Mouse (Mus musculus) lung, embryonic 15.5 days (tissue): ENCODE data around the gene Cpn1. TPM values are rescaled to one million over a fixed set of nuclear protein-coding genes. Genes with fewer than 3 reads are reported as not detected.

Experiments used
- ATAC-seq: fragments of 200-750 bp; cut with Nextera tagmentation; 2 replicates; pipeline ENCODE4 v1.8.0; 2017; ENCODE audit warnings: moderate number of reproducible peaks, borderline replicate concordance; ENCODE audit not compliant: low FRiP score, low TSS enrichment; ENCODE audit errors: extremely low read depth
- H3K27ac ChIP-seq: fragments of 300-500 bp; sonication (generic); 2 replicates; pipeline ENCODE4 v1.5.1; 2015; ENCODE audit warnings: moderate library complexity, mild to moderate bottlenecking, inconsistent platforms
- H3K27me3 ChIP-seq: fragments of 300-500 bp; sonication (generic); 2 replicates; pipeline ENCODE4 v1.6.1; 2015; ENCODE audit warnings: inconsistent platforms
- H3K36me3 ChIP-seq: fragments of 300-500 bp; sonication (generic); 2 replicates; pipeline ENCODE4 v1.6.1; 2015; ENCODE audit warnings: inconsistent platforms
- H3K4me1 ChIP-seq: fragments of 300-500 bp; sonication (generic); 2 replicates; pipeline ENCODE4 v1.6.1; 2015; ENCODE audit warnings: inconsistent platforms
- H3K4me2 ChIP-seq: fragments of 300-500 bp; sonication (generic); 2 replicates; pipeline ENCODE4 v1.6.1; 2015; ENCODE audit warnings: inconsistent platforms, mild to moderate bottlenecking, moderate library complexity
- H3K4me3 ChIP-seq: fragments of 300-500 bp; sonication (generic); 2 replicates; pipeline ENCODE4 v1.5.1; 2015; ENCODE audit warnings: mild to moderate bottlenecking, inconsistent platforms
- H3K9ac ChIP-seq: fragments of 300-500 bp; sonication (generic); 2 replicates; pipeline ENCODE4 v1.6.1; 2015; ENCODE audit warnings: inconsistent platforms
- H3K9me3 ChIP-seq: fragments of 300-500 bp; sonication (generic); 2 replicates; pipeline ENCODE4 v1.6.1; 2016; ENCODE audit warnings: inconsistent platforms
- WGBS: fragments of 180-500 bp; shearing (Covaris S2); methylation state at CpG from one replicate; pipeline ENCODE4 v1.1.7; 2015; 5-methylcytosine and 5-hydroxymethylcytosine counted together
- polyA plus RNA-seq: library from polyadenylated mRNA; unstranded; fragments of >200 nt; fragmentation: Nextera tagmentation; extraction: Ambion mirVana; gene quantifications from 2 replicates; pipeline ENCODE4 v1.2.1, GENCODE M21; 2015

The Cpn1 gene
- polyA plus RNA-seq, 1 experiment from 2014 or later = 5.8 TPM

DNA sequence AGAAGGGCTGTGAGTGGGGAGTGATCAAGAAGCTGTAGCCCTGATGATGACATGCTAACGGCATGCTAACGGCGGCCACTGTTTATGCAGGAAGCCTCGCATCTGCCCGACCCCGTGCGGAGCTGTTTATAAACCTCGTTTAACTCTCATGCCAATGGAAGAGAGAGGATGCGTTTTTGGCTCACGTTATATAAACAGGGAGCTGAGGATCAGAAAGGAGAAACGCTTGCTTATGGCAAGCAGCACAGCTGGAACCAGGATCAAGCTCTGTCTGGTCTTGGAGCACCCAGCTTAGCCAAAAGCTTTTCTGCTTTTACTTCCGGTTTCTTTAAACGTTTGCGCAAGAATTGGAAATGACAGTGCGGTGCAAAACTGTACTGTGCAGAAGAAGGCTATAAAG is 22.4 kb upstream of the Cpn1 start:
- 28% methylated on average over 15 of the region's 15 CpGs for WGBS
- Histone ChIP-seq H3K36me3 (no peaks in the 10 kb centered on the region), H3K9me3 (no peaks in the 10 kb centered on the region), H3K4me2 (peak overlapping the region; percentile 21), H3K4me3 (no peak overlapping the region), H3K27ac (peak overlapping the region; percentile 80), H3K27me3 (no peaks in the 10 kb centered on the region), H3K9ac (no peak overlapping the region), H3K4me1 (peaks cover 18% of the 10 kb centered on the region; the same call in 1 of the 2 replicates)
- peak; percentile 91 for ATAC-seq

DNA sequence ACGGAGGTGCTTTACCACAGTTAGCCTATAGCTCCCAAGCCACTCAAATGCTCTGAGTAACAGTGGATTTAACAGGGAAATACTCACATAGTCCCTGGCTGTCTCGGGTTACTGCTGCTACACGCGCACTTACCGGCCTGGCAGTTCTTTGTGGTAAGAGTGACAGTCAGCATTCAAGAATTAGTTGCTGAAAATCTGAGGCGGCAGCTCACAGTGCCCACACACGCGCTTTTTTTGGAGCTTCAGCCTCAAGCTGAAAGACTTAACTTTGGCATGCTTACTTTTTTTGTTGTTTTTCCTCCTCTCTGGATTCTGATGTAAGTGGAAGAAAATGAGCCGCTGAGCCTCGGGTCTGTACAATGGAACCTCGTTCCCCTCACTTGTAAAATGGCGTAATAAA is 20.8 kb upstream of the Cpn1 start:
- Histone ChIP-seq H3K36me3 (no peaks in the 10 kb centered on the region), H3K4me3 (no peak overlapping the region), H3K27ac (0 out of 2 replicates have a peak overlapping the region, but pooled peaks have one; percentile 0), H3K4me1 (peaks cover 18% of the 10 kb centered on the region; the same call in 1 of the 2 replicates), H3K27me3 (no peaks in the 10 kb centered on the region), H3K4me2 (no peak overlapping the region), H3K9me3 (no peaks in the 10 kb centered on the region), H3K9ac (no peak overlapping the region)
- no peak for ATAC-seq
- 58% methylated on average over 12 of the region's 12 CpGs for WGBS

DNA sequence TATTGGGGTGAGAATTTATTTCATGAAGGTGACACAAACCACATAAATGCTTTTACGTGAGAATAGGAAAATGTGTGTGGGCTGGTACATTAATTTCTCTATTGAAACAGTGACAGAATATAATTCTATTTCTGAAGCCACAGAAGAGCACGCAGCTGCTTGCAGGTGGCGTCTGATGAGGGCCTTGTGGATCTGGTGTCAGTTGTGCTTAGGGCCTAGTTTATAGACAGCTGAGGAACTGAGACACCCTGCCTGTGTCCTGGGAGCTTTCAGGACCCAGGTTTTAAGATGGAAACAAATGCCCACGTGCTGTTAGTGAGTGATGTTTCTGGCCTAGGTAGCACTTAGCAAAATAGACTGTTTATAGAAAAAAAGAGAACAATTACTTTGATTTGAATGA is 18.7 kb upstream of the Cpn1 start:
- H3K27ac ChIP-seq = no peak overlapping the region
- WGBS = 49% methylated on average over 4 of the region's 4 CpGs
- H3K4me3 ChIP-seq = no peak overlapping the region
- peaks cover 18% of the 10 kb centered on the region; the same call in 1 of the 2 replicates for H3K4me1 ChIP-seq
- no peaks in the 10 kb centered on the region for H3K36me3 ChIP-seq
- no peaks in the 10 kb centered on the region for H3K9me3 ChIP-seq
- H3K27me3 ChIP-seq = no peaks in the 10 kb centered on the region
- no peak overlapping the region for H3K9ac ChIP-seq
- no peak overlapping the region for H3K4me2 ChIP-seq
- no peak for ATAC-seq

DNA sequence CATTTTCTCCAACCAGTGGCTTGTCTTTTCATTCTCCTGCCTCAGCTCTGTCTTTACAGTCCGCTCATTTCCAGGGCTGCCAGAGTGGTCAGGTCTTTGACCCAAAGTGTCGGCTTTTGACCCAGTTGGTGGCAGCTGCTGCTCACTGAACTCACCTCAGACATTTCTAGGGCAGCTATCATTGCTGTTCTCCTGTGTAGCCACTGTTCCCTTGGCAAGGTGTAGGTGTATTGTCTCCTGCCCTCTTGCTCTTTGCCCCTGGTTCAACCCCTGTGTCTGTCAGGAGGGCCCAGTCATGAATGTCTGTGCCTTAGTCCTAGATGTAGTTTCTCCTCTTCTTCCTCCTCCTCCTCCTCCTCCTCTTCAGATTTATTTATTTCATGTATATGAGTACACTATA is 17.9 kb upstream of the Cpn1 start:
- whole genome bisulfite sequencing = 84% methylated on average over 2 of the region's 2 CpGs

DNA sequence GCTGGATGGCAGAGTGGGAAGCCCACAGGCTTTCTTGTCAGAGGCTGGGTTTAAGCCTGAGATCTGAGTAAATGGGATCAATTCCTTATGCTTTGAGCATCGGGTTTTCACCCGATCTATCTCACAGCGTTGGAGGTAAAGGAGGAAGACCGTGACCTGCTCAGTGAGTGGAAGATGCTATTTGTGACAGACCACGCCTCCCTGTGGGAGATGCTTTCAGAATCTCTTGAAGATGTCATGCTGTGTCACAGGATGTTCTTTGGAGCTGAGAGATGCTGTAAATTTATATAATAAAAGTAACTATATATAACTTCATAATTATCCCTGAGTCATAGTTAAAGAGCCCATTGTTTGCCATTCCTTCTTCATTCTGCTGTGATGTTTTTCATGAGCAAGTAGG is 14.4 kb upstream of the Cpn1 start:
- Histone ChIP-seq H3K4me2 (no peak overlapping the region), H3K9me3 (no peaks in the 10 kb centered on the region), H3K9ac (no peak overlapping the region), H3K4me1 (0 out of 2 replicates have a peak, but pooled peaks cover 1% of the 10 kb centered on the region), H3K27me3 (no peaks in the 10 kb centered on the region), H3K36me3 (no peaks in the 10 kb centered on the region), H3K4me3 (no peak overlapping the region), H3K27ac (no peak overlapping the region)
- WGBS = 77% methylated on average over 5 of the region's 5 CpGs
- no peak for ATAC-seq

More for the DNA sequence above, 17.9 kb upstream of the Cpn1 start:
- H3K9me3 ChIP-seq = no peaks in the 10 kb centered on the region
- no peak overlapping the region for H3K4me3 ChIP-seq
- H3K36me3 ChIP-seq = no peaks in the 10 kb centered on the region
- H3K4me1 ChIP-seq = peaks cover 16% of the 10 kb centered on the region; the same call in 1 of the 2 replicates
- H3K27ac ChIP-seq = no peak overlapping the region
- H3K4me2 ChIP-seq = no peak overlapping the region
- no peak for ATAC-seq
- H3K27me3 ChIP-seq = no peaks in the 10 kb centered on the region
- no peak overlapping the region for H3K9ac ChIP-seq

DNA sequence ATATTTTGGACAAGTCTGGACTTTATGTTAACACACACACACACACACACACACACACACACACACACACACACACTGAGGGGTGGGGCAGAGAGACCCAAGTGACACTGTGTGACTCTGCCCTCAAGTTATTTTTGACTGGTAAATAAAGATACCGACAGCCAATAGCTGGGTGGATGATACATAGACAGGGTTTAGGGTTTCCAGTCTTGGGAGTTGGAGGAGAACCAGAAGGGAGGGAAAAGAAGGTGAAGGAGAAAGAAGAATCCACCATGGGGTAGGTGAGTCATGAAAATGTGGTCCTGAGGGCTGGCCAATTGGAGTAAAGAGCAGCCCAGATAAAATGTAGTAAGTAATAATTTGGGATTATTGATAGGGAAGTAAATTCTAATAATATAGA is 13.7 kb upstream of the Cpn1 start:
- 64% methylated on average over 1 of the region's 1 CpGs for WGBS
- Histone ChIP-seq H3K36me3 (no peaks in the 10 kb centered on the region), H3K27me3 (no peaks in the 10 kb centered on the region), H3K27ac (no peak overlapping the region), H3K4me3 (no peak overlapping the region), H3K4me2 (no peak overlapping the region), H3K4me1 (no peaks in the 10 kb centered on the region), H3K9ac (no peak overlapping the region), H3K9me3 (no peaks in the 10 kb centered on the region)
- no peak for ATAC-seq

DNA sequence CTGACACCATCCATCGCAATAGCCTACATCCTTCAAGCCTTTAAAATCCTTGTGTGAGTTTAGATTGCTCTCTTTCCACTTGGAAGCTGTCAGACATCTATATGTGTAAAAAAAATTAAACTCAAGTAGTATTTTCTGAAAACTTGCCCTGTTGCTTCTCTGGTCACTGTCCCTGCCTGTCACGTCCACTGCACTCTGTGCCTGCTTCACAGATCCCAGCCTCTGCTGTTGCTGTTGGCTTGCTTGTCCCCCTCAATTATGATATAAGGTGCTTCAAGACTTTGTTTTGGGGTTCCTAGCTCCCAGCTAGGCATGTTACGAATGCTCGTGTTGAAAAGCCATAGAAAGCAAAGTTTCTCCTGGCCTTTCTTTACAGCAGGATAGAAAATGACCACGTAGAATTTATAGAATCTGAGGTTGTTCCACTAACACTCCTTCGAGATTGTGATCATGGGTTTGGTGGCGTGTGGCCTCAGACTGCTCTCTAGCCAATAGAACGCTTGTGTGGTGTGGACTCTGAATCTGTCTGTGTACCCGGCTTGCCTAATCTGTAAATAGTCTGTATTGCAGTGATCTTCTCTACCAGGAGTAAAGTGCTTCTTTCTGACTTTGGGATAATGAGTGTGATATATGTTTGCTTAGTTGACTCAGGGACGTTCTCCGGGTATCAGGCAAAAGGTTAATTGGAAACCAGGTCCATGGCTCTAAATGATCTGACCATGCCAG is 12.6 kb upstream of the Cpn1 start:
- Histone ChIP-seq H3K36me3 (no peaks in the 10 kb centered on the region), H3K4me1 (no peaks in the 10 kb centered on the region), H3K27ac (no peak overlapping the region), H3K27me3 (no peaks in the 10 kb centered on the region), H3K9ac (no peak overlapping the region), H3K4me3 (no peak overlapping the region), H3K9me3 (no peaks in the 10 kb centered on the region), H3K4me2 (no peak overlapping the region)
- no peak for ATAC-seq
- 81% methylated on average over 11 of the region's 11 CpGs for WGBS

DNA sequence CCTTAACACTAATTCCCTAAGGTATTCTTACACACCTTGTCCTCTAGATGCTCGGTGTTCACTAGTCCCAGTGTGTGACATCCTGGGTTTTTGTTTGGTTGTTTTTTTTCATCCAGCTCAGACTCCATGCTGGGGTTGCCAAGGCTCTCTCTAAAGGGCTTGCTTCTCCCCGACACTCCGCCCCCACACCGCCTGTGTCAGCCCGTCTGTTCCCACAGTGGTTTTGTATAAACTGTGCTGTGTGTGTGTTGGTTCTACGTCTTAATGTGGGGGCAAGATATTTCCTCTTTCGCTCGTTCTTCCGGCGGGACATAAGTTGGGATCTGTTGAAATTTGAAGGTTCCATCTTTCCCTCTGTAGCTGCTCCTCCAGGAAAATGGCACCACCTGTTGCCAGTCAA is 11.7 kb upstream of the Cpn1 start:
- H3K27ac ChIP-seq = no peak overlapping the region
- no peak for ATAC-seq
- no peak overlapping the region for H3K9ac ChIP-seq
- H3K9me3 ChIP-seq = no peaks in the 10 kb centered on the region
- no peaks in the 10 kb centered on the region for H3K27me3 ChIP-seq
- H3K4me1 ChIP-seq = no peaks in the 10 kb centered on the region
- no peaks in the 10 kb centered on the region for H3K36me3 ChIP-seq
- H3K4me3 ChIP-seq = no peak overlapping the region
- 67% methylated on average over 10 of the region's 10 CpGs for WGBS
- no peak overlapping the region for H3K4me2 ChIP-seq

DNA sequence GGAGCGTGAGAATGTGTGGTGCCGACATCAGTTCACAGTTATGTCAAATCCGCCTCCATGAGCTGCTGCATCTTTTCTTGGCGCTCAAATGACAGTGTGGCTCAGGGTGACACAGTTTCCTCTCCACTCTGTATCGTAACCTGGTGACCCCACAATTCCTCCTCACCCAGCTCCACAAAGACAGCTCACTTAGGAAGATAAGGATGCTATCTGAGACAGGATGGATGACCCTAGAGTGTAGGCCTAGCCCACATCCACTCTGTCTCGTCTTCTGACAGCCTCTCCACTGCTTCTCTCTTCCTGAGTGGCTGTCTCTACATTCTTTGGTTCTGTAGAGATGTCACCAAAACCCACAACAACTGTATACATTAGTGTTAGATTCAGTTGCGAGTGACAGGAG is 9.1 kb upstream of the Cpn1 start:
- WGBS = 28% methylated on average over 7 of the region's 7 CpGs

DNA sequence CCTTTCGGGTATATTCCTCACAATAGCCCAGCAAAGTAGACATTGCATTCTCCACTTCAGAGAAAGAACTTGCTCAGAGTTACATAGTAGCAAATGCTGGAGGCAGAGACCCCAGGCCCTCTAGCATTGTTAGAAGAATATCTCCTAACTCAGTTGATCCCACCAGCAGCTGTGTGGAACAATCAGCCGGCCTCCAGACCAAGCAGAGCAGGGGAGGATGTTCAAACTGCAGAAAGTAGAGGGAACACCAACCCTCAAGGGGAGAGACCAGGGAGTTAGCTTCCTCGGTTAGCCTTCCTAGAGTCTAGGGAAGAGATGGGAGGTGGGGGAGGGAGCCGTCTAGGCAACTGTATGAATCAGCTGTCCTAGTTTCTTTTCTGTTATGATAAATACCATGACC is 6.1 kb upstream of the Cpn1 start:
- no peak overlapping the region for H3K4me2 ChIP-seq
- H3K9me3 ChIP-seq = no peaks in the 10 kb centered on the region
- H3K4me3 ChIP-seq = no peak overlapping the region
- 60% methylated on average over 4 of the region's 4 CpGs for WGBS
- H3K9ac ChIP-seq = no peak overlapping the region
- H3K36me3 ChIP-seq = no peaks in the 10 kb centered on the region
- no peak for ATAC-seq
- H3K27me3 ChIP-seq = no peaks in the 10 kb centered on the region
- H3K27ac ChIP-seq = no peak overlapping the region
- no peaks in the 10 kb centered on the region for H3K4me1 ChIP-seq

More for the DNA sequence above, 9.1 kb upstream of the Cpn1 start:
- Histone ChIP-seq H3K9me3 (no peaks in the 10 kb centered on the region), H3K4me2 (no peak overlapping the region), H3K4me3 (no peak overlapping the region), H3K27ac (no peak overlapping the region), H3K27me3 (no peaks in the 10 kb centered on the region), H3K36me3 (no peaks in the 10 kb centered on the region), H3K9ac (no peak overlapping the region), H3K4me1 (no peaks in the 10 kb centered on the region)
- ATAC-seq = peak; percentile 46; the same call in 1 of the 2 replicates

DNA sequence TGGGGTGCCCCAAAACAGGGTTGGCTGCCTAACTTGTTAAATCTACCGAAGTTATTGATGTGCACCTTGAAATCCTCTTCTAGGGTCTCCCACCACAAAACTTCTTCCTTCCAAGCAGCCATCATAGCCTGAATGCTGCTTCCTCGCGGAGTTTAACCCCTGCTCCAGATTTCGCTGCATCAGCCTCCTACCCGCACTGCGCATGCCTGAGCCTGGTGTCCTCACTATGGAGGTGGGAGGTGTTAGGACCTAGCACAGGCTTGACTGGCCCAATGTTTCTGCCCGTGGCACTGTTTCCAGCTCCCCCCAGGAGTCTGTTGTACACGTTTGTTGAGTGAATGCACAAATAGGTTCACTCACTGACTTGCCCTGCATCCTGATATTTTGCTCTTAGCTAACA is 4.0 kb upstream of the Cpn1 start:
- H3K4me1 ChIP-seq = no peaks in the 10 kb centered on the region
- no peaks in the 10 kb centered on the region for H3K9me3 ChIP-seq
- H3K4me3 ChIP-seq = no peak overlapping the region
- no peak overlapping the region for H3K4me2 ChIP-seq
- 0 out of 2 replicates have a peak, but pooled peaks cover 6% of the 10 kb centered on the region for H3K27me3 ChIP-seq
- no peak overlapping the region for H3K27ac ChIP-seq
- H3K9ac ChIP-seq = no peak overlapping the region
- H3K36me3 ChIP-seq = no peaks in the 10 kb centered on the region
- no peak for ATAC-seq
- WGBS = 77% methylated on average over 8 of the region's 8 CpGs

DNA sequence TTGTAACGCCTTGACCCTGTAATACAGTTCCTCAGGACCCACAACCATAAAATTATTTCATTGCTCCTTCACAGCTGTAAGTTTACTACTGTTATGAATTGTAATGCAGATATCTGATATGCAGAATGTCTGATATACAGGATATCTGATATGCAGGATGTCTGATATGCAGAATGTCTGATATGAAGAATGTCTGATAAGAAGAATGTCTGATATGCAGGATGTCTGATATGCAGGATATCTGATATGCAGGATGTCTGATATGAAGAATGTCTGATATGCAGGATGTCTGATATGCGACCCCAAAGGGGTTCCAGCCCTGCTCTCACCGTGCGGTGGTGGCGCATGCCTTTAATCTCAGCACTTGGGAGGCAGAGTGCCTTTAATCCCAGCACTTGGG is 4.4 kb downstream of the Cpn1 start:
- Histone ChIP-seq H3K9ac (no peak overlapping the region), H3K27ac (no peak overlapping the region), H3K4me2 (no peak overlapping the region), H3K9me3 (no peaks in the 10 kb centered on the region), H3K4me3 (no peak overlapping the region), H3K27me3 (0 out of 2 replicates have a peak, but pooled peaks cover 6% of the 10 kb centered on the region), H3K4me1 (peaks cover 13% of the 10 kb centered on the region), H3K36me3 (no peaks in the 10 kb centered on the region)
- 85% methylated on average over 5 of the region's 5 CpGs for WGBS
- no peak for ATAC-seq
